Mouse (Mus musculus) naive thymus-derived CD4-positive, alpha-beta T cell, adult 5 months (primary cell): Measurements from ENCODE around the gene Oosp2. TPM values are rescaled to one million over a fixed set of nuclear protein-coding genes. Genes with fewer than 3 reads are reported as not detected.

Source experiments
- polyA plus RNA-seq: library from polyadenylated mRNA; unstranded; fragments of 100-300 nt; shearing (Covaris generic); gene quantifications from one replicate; pipeline ENCODE4 v1.2.1, GENCODE M21; 2017

The Oosp2 gene
- polyA plus RNA-seq, result not detected

GRCm38 (mm10) chr19:11660459-11660858 is at the start of gene Oosp2:
TSS of gene Oosp2 (minus strand) at chr19:11660559.

GRCm38 (mm10) chr19:11696755-11697154 is 36.4 kb upstream of the Oosp2 start, which contains the start of gene Oosp3:
TSS of gene Oosp3 (plus strand) at chr19:11697055.

GRCm38 (mm10) chr19:11690839-11691238 is 30.5 kb upstream of the Oosp2 start, which contains the start of gene Oosp1:
TSS of gene Oosp1 (minus strand) at chr19:11691150.

GRCm38 (mm10) chr19:11640732-11641131 is 19.6 kb downstream of the Oosp2 start, which contains the start of gene Ms4a3:
TSS of gene Ms4a3 (minus strand) at chr19:11640851.

GRCm38 (mm10) chr19:11623551-11623950 is 36.8 kb downstream of the Oosp2 start, which contains the start of gene Ms4a2:
TSS of gene Ms4a2 (minus strand) at chr19:11623719.

GRCm38 (mm10) chr19:11604603-11605002 is 55.8 kb downstream of the Oosp2 start, which contains the start of gene Ms4a6d:
TSS of gene Ms4a6d (minus strand) at chr19:11604849.

Other genes with a start within 250 kb of the Oosp2 start
- gene Ms4a4b, start 217.0 kb downstream of the Oosp2 start, polyA plus RNA-seq, result 1,590 TPM
- 9.9 TPM for gene Ms4a6c, start 191.2 kb downstream of the Oosp2 start, polyA plus RNA-seq
- gene Gm8369, start 174.6 kb downstream of the Oosp2 start, polyA plus RNA-seq, result 643 TPM
- gene Ms4a6b, start 144.0 kb downstream of the Oosp2 start, polyA plus RNA-seq, result 637 TPM
- 1.7 TPM for gene Ms4a4d, start 123.8 kb downstream of the Oosp2 start, polyA plus RNA-seq
- 2.8 TPM for gene Ms4a6d, start 55.7 kb downstream of the Oosp2 start, polyA plus RNA-seq
- not detected for gene Ms4a2, start 36.8 kb downstream of the Oosp2 start, polyA plus RNA-seq
- not detected for gene Ms4a3, start 19.7 kb downstream of the Oosp2 start, polyA plus RNA-seq
- not detected for gene Oosp1, start 30.6 kb upstream of the Oosp2 start, polyA plus RNA-seq
- not detected for gene Oosp3, start 36.5 kb upstream of the Oosp2 start, polyA plus RNA-seq
- gene Gif, start 87.0 kb upstream of the Oosp2 start, polyA plus RNA-seq, result not detected
- 39.2 TPM for gene Mrpl16, start 109.8 kb upstream of the Oosp2 start, polyA plus RNA-seq
- gene Stx3, start 158.8 kb upstream of the Oosp2 start, polyA plus RNA-seq, result 1.7 TPM
- not detected for gene Olfr1417, start 178.7 kb upstream of the Oosp2 start, polyA plus RNA-seq
- not detected for gene Olfr1418, start 200.5 kb upstream of the Oosp2 start, polyA plus RNA-seq
- not detected for gene Olfr1419, start 214.5 kb upstream of the Oosp2 start, polyA plus RNA-seq
- not detected for gene Olfr1420, start 226.0 kb upstream of the Oosp2 start, polyA plus RNA-seq